Mouse (Mus musculus) embryonic facial prominence, embryonic 14.5 days (tissue): ENCODE data around the gene Npm3. TPM values are rescaled to one million over a fixed set of nuclear protein-coding genes. Genes with fewer than 3 reads are reported as not detected.
A peak's percentile ranks its signal among the peaks of the same experiment; 100 is the strongest.

Experiments used
- ATAC-seq: fragments of 200-750 bp; cut with Nextera tagmentation; 2 replicates; pipeline ENCODE4 v1.8.0; 2017; ENCODE audit warnings: low read depth, moderate number of reproducible peaks, moderate TSS enrichment
- DNase-seq: peaks from one replicate; pipeline ENCODE4 v3.0.0-alpha.2; 2015; ENCODE audit warnings: low spot score
- H3K27ac ChIP-seq: fragments of 300-500 bp; sonication (generic); replicated peaks from 2 replicates; pipeline ENCODE4 v1.5.1; 2014; ENCODE audit warnings: low read depth, mild to moderate bottlenecking, low read length, moderate library complexity
- H3K27me3 ChIP-seq: fragments of 300-500 bp; sonication (generic); replicated peaks from 2 replicates; pipeline ENCODE4 v1.6.1; 2014; ENCODE audit warnings: low read length; ENCODE audit not compliant: control insufficient read depth, insufficient read depth
- H3K36me3 ChIP-seq: fragments of 300-500 bp; sonication (generic); 2 replicates; pipeline ENCODE4 v1.6.1; 2014; ENCODE audit warnings: low read length, mixed read lengths; ENCODE audit not compliant: control insufficient read depth, insufficient read depth
- H3K4me1 ChIP-seq: fragments of 300-500 bp; sonication (generic); 2 replicates; pipeline ENCODE4 v1.6.1; 2014; ENCODE audit warnings: antibody characterized with exemption, low read length; ENCODE audit not compliant: control insufficient read depth, insufficient read depth
- H3K4me2 ChIP-seq: fragments of 300-500 bp; sonication (generic); 2 replicates; pipeline ENCODE4 v1.6.1; 2014; ENCODE audit warnings: low read depth, mild to moderate bottlenecking, low read length, moderate library complexity, mixed read lengths
- H3K4me3 ChIP-seq: fragments of 300-500 bp; sonication (generic); 2 replicates; pipeline ENCODE4 v1.5.1; 2014; ENCODE audit warnings: low read depth, mild to moderate bottlenecking, low read length
- H3K9ac ChIP-seq: fragments of 300-500 bp; sonication (generic); 2 replicates; pipeline ENCODE4 v1.6.1; 2014; ENCODE audit warnings: low read depth, mild to moderate bottlenecking, low read length, moderate library complexity, mixed read lengths
- H3K9me3 ChIP-seq: fragments of 300-500 bp; sonication (generic); 2 replicates; pipeline ENCODE4 v1.6.1; 2016; ENCODE audit warnings: low read length; ENCODE audit not compliant: control insufficient read depth
- WGBS: fragments of 180-500 bp; shearing (Covaris S2); extraction: QIAGEN DNeasy Blood & Tissue Kit; methylation state at CpG from one replicate; pipeline ENCODE4 v1.1.7; 2014; 5-methylcytosine and 5-hydroxymethylcytosine counted together
- polyA plus RNA-seq: library from polyadenylated mRNA; unstranded; fragments of >200 nt; fragmentation: Nextera tagmentation; extraction: Ambion mirVana; gene quantifications from 2 replicates; pipeline ENCODE4 v1.2.1, GENCODE M21; 2014

The Npm3 gene
- polyA plus RNA-seq, 1 experiment from 2014 or later = 18.9 TPM

DNA sequence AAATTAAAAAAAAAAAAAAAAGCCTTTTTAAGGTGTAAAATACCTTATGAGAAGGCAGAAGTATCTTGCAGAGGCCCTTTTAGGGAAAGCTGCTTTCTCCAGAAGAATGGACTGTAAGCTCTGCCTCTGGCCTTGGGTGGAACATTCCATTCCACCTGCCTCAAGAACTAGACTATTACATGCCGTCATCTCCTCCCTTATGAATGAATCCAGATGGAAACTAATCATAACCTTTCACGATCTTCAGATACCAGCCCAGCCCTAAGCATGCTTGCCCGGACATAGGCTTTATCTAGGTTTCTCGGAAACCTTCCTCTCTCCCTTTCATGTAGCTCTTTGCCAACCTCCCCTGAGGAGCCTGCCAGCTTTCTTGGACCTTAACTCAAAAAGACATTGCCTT lies 38.9 kb upstream of the Npm3 start:
- WGBS = 59% methylated on average over 4 of the region's 4 CpGs
- no peaks in the 10 kb centered on the region for H3K9me3 ChIP-seq
- no peak for DNase-seq

DNA sequence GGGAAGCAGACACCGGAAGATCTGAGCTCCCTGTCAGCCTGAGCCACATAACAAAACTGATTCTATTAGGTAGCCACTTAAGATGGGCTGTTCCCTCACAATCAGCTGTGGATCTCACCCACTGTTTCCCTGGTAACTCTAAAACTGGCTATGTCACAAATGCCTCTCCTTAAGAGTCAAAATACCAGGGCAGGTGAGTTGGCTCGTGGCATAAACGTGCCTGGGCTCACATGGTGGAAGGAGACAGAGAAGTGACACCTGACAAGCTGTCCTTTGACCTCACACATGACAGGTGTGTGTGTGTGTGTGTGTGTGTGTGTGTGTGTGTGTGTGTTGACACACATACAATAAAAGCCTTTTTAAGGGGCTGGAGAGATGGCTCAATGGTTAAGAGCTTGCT lies 38.1 kb upstream of the Npm3 start:
- no peak overlapping the region for H3K27ac ChIP-seq
- no peaks in the 10 kb centered on the region for H3K27me3 ChIP-seq
- 58% methylated on average over 3 of the region's 3 CpGs for WGBS
- ATAC-seq (no peak), DNase-seq (no peak)
- H3K4me1 ChIP-seq = no peaks in the 10 kb centered on the region
- H3K4me2 ChIP-seq = no peak overlapping the region
- H3K9me3 ChIP-seq = no peaks in the 10 kb centered on the region
- no peaks in the 10 kb centered on the region for H3K36me3 ChIP-seq
- no peak overlapping the region for H3K4me3 ChIP-seq
- no peak overlapping the region for H3K9ac ChIP-seq

More for the DNA sequence above, 38.9 kb upstream of the Npm3 start:
- no peak for ATAC-seq
- no peaks in the 10 kb centered on the region for H3K4me1 ChIP-seq
- no peak overlapping the region for H3K4me2 ChIP-seq
- H3K36me3 ChIP-seq = no peaks in the 10 kb centered on the region
- H3K4me3 ChIP-seq = no peak overlapping the region
- H3K9ac ChIP-seq = no peak overlapping the region
- H3K27ac ChIP-seq = no peak overlapping the region
- no peaks in the 10 kb centered on the region for H3K27me3 ChIP-seq

DNA sequence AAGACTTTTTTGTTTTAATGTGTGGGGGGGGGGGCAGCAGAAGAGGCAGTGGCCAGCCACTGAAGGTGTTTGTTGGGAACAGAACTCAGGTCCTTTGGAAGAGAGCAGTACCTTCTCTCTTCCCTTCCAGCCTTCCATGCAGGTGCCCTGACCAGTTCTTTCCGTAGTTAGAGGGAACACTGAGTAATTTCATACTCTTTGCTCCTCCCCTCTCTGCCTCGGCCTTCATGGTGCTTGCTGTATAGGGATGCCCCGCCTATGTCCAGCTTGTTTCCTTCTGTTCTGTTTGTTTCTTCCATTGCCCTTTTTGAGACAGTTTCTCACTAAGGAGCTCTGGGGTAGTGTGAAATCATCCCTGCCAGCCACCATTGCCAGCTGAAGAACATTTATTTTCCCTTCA lies 36.1 kb upstream of the Npm3 start:
- H3K9me3 ChIP-seq = no peaks in the 10 kb centered on the region
- DNase-seq = no peak
- H3K4me3 ChIP-seq = no peak overlapping the region
- no peak overlapping the region for H3K4me2 ChIP-seq
- H3K9ac ChIP-seq = no peak overlapping the region
- 49% methylated on average over 3 of the region's 3 CpGs for WGBS
- ATAC-seq = no peak
- H3K4me1 ChIP-seq = peaks cover 17% of the 10 kb centered on the region
- H3K27ac ChIP-seq = no peak overlapping the region
- H3K27me3 ChIP-seq = no peaks in the 10 kb centered on the region
- H3K36me3 ChIP-seq = peaks cover 6% of the 10 kb centered on the region; the same call in 1 of the 2 replicates

- H3K9ac ChIP-seq = peak overlapping the region; percentile 70
- ATAC-seq = peak; percentile 3; the same call in 1 of the 2 replicates
Observed at GRCm38 (mm10) chr19:45783933-45784576, 34.7 kb upstream of the Npm3 start.

DNA sequence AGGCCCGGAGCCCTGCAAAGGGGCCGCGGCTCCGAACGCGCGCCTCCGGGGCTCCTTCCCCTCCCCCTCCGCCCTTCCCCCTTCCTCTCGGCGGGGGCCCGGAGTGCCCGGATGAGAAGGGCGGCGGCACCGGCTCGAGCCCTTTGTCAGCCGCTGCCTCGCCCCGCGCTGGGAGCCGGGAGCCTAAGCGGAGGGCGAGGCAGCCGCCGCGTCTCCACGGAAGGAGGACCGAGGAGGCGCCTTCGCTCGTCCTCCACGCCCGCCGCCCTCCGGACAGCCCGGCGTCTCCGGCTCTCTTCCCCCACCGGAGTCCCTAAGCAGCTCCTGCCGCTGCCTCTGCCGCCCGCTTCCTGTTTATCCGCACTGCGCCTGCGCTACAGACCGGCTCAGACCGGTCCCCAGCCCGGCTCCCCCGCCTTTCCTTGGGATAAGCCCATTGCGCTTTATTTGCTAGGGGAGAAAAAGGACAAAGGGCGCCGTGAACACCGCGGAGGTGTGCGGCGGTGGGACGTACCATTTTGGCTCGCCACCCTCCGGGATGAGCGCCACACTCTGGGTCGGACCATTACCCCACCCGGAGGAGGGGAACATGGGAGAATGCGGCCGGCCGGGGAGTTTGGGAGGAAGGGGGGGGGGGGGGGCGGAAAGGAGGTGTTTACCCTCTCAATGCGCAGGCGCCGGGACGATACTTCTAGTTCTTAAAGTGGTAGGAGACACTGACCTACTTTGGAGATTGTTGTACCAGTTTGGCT lies 34.0 kb upstream of the Npm3 start, which contains the start of gene Mgea5:
Gene Mgea5, minus strand, starts transcription at position 657 of the 752 bp plus-strand sequence.
- Histone ChIP-seq H3K4me3 (peak within 1 kb of the TSS; percentile 100), H3K9me3 (no peaks in the 10 kb centered on the region), H3K4me2 (peak within 1 kb of the TSS; percentile 73), H3K27me3 (no peaks in the 10 kb centered on the region), H3K36me3 (peaks cover 27% of the 10 kb centered on the region), H3K4me1 (peaks cover 18% of the 10 kb centered on the region), H3K27ac (peak within 1 kb of the TSS; percentile 98), H3K9ac (peak within 1 kb of the TSS; percentile 98)
- DNase-seq (peak; percentile 99), ATAC-seq (peak; percentile 98)
- WGBS = under 1% methylated on average over 29 of the region's 71 CpGs

More at GRCm38 (mm10) chr19:45783933-45784576, 34.7 kb upstream of the Npm3 start:
- peak overlapping the region; percentile 73 for H3K4me2 ChIP-seq
- peak overlapping the region; percentile 98 for H3K27ac ChIP-seq
- H3K4me3 ChIP-seq = peak overlapping the region; percentile 100
- H3K27me3 ChIP-seq = no peaks in the 10 kb centered on the region
- peaks cover 18% of the 10 kb centered on the region for H3K4me1 ChIP-seq
- H3K36me3 ChIP-seq = peaks cover 20% of the 10 kb centered on the region
- no peak for DNase-seq
- H3K9me3 ChIP-seq = no peaks in the 10 kb centered on the region
- WGBS = 28% methylated on average over 17 of the region's 17 CpGs

- Histone ChIP-seq H3K27me3 (no peaks in the 10 kb centered on the region), H3K9me3 (no peaks in the 10 kb centered on the region), H3K4me2 (peak overlapping the region; percentile 71), H3K36me3 (peaks cover 36% of the 10 kb centered on the region), H3K27ac (peak overlapping the region; percentile 98), H3K9ac (peak overlapping the region; percentile 98), H3K4me3 (peak overlapping the region; percentile 100), H3K4me1 (peaks cover 18% of the 10 kb centered on the region)
- DNase-seq (peak; percentile 81), ATAC-seq (peak; percentile 16; the same call in 1 of the 2 replicates)
- under 1% methylated on average over 26 of the region's 36 CpGs for WGBS
Observed at GRCm38 (mm10) chr19:45782315-45783001, 33.1 kb upstream of the Npm3 start.

GRCm38 (mm10) chr19:45781676-45782075 lies 32.3 kb upstream of the Npm3 start:
- DNase-seq (no peak), ATAC-seq (no peak)
- no peaks in the 10 kb centered on the region for H3K27me3 ChIP-seq
- H3K27ac ChIP-seq = no peak overlapping the region
- no peaks in the 10 kb centered on the region for H3K9me3 ChIP-seq
- 61% methylated on average over 8 of the region's 8 CpGs for WGBS
- peaks cover 18% of the 10 kb centered on the region for H3K4me1 ChIP-seq
- H3K9ac ChIP-seq = peak overlapping the region; percentile 98; the same call in 1 of the 2 replicates
- H3K36me3 ChIP-seq = peaks cover 44% of the 10 kb centered on the region
- peak overlapping the region; percentile 100 for H3K4me3 ChIP-seq
- H3K4me2 ChIP-seq = peak overlapping the region; percentile 71

DNA sequence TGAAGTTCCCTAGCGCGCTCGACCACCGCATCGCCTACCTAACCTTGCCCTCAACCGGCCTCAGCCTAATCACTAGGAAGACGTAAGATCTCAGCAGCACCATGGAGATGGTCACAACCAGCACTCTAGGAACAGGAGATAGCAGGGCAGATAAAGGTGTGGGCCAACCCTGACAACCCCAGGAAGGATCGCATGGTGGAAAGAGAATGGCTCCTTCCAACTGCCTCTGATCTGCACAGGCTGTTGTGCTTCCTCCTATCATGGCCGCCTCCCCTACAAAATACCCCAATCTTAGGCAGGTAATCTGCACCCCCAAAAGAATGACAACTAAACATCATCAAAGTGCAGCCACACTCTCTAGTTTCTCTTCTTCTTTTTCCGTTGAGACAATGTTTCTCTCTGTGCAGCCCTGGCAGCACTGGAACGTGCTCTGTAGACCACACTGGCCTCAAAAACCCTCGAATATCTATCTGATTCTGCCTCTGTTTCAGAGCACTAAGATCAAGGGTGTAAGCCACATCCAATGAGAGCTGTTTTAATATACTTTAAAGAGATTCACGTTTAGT lies 31.0 kb upstream of the Npm3 start:
- ATAC-seq = no peak
- H3K27me3 ChIP-seq = no peaks in the 10 kb centered on the region
- no peak overlapping the region for H3K4me3 ChIP-seq
- peaks cover 18% of the 10 kb centered on the region for H3K4me1 ChIP-seq
- peaks cover 57% of the 10 kb centered on the region for H3K36me3 ChIP-seq
- no peak for DNase-seq
- H3K9me3 ChIP-seq = no peaks in the 10 kb centered on the region
- no peak overlapping the region for H3K27ac ChIP-seq
- H3K4me2 ChIP-seq = peak overlapping the region; percentile 71
- H3K9ac ChIP-seq = peak overlapping the region; percentile 98; the same call in 1 of the 2 replicates
- WGBS = 85% methylated on average over 13 of the region's 13 CpGs
